Mouse (Mus musculus) gastrocnemius, adult 18-20 months (tissue): ENCODE results near the gene Cend1. TPM values are rescaled to one million over a fixed set of nuclear protein-coding genes. Genes with fewer than 3 reads are reported as not detected.

Experiments used
- DNase-seq: peaks from one replicate; pipeline ENCODE4 v3.0.0; 2021; ENCODE audit warnings: low spot score
- long read RNA-seq, 2 experiments: library from polyadenylated mRNA; stranded (forward); transcript quantifications; one replicate each; pipeline ENCODE4 v2.0.0; 2021
- total RNA-seq, 2 experiments: library from RNA; stranded (reverse); gene quantifications; 2 replicates each; pipeline ENCODE4 v1.2.3; 2021

Cend1 gene
- total RNA-seq, result under 1 TPM; 0.39 to 0.47 TPM
- long read RNA-seq, experiment 1, result 0 reads
- long read RNA-seq, experiment 2, result 0 reads

DNA sequence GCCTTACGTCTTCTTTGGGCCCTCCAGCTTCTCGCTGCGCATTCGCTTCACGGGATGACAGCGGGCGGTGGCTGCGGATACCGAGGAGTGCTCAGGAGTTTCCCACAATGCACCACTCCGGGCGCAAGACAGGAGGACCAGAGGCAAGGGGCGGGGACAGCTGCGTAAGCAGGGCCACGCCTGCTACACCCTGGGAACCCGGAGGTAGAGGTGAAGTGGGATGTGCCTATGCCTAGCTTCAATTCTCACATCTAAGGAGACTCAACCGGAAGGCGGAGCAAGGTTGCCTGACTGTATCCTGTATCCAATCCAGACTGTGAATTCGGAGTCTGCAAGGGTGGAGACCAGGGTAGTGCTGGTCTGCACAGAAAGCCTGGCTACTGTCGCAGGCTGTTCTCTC, at the start of gene Cend1:
Cend1 (minus strand) TSS at position 182 of the 400 bp plus-strand sequence.
- no peak for DNase-seq

DNA sequence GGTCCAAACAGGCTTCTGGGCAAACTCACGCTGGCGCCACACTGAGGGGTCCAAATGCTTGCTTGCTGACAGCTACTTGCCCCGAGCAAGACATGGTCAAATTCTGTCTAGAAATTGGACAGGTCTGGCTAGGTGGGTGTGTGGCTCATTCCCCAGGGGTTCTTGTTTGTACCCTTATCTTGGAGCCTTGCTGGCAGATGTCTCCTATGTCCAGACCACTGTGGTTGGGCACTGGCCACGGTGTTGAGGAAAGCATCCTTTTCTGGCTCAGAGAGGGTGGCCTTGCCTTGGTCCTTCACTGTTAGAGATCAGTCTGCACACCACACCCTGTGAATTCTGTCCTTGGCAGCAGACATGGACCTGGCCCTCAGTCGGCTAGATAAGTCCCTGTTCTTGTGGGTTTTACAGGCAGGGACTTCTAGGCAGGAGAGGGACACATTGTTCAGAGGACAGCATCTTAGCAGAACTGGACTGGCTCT, 49.0 kb upstream of the Cend1 start:
- DNase-seq, result peak; percentile 28

DNA sequence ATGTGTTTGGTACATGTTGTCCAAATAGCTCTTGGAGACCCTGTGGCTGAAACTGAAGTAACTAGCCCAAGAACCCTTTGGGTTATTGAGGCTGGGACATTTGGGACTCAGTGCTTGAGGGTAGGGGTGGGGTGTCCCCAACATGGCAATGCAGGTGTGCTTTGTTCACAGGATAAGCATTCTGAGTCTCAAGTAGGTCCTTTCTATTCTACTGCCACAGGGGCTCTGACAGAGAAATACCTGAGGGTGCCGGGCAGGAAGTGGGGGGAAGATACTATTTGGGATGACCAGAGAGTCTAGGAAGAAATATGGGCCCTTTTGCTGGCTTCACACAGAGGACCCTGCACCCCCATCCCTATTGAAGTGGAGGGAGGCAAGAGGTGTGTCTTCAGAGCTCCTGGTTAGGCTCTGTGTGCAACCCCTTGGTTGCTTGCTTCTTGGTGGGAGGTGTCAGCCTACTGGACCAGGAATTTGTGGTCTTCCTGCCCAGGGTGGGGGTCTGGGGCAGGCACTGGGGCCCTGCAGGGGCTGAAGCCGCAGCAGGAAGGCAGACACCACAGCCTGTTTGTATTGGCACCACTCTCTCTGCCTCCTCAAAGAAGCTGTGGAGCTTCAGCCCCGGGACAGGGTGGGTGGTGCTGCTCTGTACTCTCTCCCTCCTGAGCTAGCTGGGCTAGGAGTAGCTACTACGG, 48.4 kb upstream of the Cend1 start:
- DNase-seq, result no peak

DNA sequence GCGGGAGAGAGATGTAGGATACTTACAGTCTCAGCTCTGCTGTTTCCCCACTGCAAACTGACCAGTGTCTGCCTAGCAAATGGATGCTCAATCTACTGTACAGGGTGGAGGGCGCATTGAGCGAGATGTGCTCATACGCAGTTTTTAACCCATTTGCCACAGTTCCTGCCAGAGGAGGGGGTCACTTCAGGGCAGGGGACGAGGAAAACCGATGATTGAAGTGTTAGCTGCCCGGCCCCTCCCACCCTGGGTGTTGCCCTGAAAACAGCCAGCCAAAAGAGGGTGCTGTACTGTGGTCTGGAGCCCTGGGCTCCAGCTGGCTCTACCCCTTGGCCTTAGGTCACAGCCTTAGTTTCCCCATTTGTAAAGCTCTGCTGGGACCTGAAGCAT, 47.7 kb upstream of the Cend1 start:
- no peak for DNase-seq

DNA sequence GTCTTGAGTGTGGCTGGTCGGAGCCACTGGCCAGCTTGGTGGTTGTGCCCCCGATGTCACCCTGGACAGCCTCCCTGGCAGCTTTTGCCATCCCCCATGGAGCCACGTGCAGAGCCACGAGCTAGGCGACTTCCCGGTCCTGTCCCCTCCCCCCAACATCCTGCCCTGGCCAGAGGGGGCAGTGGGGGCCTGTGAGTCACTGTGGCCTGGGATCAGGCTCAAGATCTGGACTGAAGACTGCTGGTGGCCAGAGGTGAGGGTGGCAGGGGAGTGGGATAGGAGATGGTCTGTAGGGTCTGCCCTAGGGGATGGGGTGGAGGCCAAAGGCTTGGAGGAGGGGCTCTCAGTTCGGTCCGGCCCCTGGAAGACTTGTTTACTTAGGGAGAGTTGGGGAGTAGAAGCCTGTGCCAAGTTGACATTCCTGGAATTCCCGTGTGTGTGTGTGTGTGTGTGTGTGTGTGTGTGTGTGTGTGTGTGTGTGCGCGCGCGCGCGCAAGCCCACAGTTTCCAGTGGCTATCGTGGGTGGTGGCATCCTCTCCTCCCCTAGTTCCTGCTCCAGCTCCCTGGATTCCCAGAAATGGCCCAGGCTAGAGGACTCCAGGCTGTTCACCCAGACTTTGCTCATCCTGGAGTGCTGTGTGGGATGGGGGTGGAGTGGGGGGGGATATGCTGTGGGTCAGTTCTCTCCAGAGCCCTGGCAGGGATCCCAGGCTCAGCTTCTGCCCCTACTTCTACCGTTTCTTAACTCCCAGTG, 47.1 kb upstream of the Cend1 start:
- peak; percentile 82 for DNase-seq

DNA sequence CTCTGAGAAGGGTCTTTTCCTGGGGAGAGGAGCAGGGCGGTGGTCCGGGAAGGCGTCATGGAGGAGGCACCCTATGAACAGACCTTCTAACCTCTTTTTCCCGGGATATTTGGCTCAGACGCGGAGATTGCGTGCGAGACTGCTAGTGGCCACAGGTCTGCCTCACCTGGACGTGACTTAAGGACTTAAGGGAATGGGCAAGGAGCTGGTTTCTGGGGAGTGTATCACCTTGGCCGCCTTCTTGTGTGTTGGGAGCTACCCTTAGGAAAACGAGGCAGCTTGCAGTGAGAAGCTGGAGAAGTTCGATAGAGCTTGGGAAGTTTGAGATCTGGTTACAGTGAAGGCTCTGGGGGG, 46.5 kb upstream of the Cend1 start:
- no peak for DNase-seq

DNA sequence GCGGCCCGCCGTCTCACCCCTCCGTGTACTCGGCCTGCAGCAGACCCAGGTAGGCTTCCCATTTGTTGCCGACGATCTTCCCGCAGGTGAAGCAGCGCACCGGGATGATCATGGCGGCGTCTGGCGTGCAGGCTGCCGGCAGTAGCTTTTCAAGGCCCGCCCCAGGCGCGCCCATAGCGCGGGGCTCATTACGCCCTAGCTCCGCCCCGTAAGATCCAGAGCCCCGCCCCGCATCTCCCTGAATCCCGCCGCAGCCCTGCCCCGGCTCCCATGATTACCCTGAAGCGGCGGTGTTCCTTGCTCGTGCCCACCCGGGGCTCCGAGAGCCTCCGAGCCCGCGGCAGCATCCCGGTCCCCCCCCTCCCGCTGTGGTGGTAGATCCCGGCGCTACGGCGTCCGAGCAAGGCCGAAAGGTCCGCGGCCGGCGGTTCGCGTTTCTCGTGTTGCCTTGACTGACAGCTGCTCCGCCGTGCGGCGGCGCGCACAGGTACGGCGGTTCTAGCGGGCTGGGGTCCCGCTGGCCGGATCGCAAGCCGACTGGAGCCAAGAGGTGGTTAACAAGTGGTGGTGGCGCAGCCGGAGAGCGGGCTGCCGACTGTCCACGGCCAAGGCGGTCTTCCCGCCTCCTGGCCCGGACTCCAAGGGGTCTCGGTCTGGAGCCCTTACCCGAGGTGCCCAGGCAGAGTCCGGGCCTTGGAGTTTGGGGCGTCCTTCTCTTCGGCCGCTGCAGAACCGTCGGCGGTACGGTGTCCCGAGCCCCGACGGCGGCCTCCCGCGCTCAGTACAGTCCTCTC, 45.9 kb upstream of the Cend1 start, which contains the start of the genes Polr2l and Tspan4:
Polr2l (minus strand) TSS at position 122 of the 794 bp plus-strand sequence.
Tspan4 (plus strand) TSS at position 230 of the 794 bp plus-strand sequence.
- DNase-seq, result peak; percentile 84

DNA sequence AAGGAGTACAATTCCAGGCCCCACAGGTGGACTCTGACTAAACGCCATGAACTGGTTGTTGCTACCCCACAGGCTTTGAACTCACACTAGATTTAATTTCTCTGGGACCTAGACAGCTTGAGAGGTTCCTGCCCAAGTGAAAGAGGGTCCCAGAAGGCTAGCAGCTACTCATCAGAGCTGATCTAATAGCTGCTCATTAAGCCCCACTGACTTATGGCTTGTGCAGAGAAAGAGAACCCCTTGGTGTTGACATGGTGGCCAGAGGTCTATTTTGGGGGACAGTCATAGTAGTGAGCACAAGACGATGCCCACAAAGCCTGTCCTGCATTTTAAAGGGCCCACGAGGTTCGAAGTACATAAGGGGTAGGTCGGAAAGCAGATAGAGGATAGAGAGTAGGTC, 44.9 kb upstream of the Cend1 start:
- no peak for DNase-seq

DNA sequence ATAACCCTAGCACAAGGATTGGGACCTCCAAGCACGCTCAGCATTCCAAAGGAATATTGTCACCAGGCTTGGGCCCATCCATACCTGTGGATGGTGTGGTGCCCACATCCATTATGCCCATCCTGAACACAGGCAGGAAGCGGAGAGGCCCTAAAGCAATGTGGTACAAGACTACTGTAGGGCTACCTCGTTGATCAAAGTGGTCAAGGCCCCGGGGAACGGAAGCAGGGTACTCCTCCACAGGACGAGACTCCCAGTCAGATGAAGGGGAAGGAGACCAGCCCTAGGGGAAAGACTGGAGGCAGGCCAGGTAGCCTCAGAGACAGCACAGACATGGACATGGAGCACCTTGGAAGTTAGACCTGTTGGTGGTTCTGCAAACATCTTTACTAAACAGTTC, 43.5 kb upstream of the Cend1 start:
- DNase-seq, result no peak

DNA sequence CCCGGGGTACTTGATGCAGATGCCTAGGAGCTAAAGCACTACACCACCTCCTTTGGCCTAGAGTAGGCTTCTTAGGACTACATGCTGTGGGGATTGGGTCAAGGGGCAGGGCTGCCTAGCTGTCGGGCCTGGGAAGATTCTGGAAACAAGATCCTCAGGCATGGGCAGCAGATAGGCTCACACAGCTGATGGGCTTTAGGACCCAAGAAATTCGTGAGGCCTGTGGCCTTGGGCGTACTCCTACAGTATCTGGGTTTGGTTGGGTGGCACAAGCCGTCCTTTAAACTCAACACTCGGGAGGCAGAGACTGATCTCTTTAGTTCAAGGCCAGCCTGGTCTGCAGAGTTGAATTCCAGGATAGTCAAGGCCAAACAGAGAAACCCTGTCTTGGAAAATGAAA, 42.9 kb upstream of the Cend1 start:
- DNase-seq, result no peak

DNA sequence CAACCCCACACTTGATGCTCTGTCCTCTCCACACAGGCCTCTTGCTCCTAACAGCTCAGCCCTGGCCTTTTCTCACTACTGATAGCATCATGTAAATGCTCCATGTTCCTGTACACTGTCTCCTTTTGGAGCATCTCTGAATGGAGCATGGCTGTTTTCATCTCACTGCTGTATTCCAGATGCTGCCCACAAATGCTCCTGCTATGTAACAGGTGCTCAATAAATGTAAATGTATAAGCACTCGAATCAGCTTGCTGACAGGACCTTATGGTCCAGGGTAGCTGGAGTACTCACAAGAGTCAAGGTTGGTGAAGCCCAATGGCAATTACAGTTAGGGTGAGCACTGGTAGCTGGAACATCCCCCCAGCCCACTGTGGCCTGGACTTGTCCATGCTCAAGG, 41.9 kb upstream of the Cend1 start:
- no peak for DNase-seq

DNA sequence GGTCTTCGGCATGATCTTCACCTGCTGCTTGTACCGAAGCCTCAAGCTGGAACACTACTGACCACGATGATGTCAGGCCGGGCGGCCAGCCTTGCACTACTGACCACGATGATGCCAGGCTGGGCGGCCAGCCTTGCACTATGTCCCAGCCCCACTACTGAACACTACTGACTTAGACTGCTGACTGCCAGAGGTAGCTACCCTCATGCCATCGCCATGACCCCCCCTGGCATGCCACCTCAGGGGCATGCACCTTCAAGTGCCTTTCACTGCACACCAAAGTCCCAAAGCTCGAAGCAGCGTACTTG, 41.3 kb upstream of the Cend1 start:
- DNase-seq, result no peak

DNA sequence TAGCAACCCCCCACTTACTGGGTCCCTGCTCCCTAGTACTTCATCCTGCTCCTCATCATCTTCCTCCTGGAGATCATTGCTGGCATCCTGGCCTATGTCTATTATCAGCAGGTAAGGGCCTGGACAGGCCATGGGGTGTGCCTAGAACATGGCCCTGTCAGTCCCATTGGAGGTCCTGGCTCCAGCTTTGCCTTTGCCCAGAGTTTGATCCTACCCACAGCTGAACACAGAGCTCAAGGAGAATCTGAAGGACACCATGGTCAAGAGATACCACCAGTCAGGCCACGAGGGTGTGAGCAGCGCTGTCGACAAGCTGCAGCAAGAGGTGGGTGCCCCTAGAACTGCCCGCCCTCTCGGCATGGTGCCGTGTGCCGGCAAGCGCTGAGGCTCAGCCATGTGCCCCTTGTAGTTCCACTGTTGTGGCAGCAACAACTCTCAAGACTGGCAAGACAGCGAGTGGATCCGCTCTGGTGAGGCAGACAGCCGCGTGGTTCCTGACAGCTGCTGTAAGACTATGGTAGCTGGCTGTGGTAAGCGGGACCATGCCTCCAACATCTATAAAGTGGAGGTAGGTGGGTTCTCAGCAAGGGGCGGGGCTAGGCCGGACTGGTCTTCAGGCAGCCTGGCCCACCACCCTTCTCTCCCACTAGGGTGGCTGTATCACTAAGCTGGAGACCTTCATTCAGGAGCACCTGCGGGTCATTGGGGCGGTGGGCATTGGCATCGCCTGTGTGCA, 40.8 kb upstream of the Cend1 start:
- no peak for DNase-seq

DNA sequence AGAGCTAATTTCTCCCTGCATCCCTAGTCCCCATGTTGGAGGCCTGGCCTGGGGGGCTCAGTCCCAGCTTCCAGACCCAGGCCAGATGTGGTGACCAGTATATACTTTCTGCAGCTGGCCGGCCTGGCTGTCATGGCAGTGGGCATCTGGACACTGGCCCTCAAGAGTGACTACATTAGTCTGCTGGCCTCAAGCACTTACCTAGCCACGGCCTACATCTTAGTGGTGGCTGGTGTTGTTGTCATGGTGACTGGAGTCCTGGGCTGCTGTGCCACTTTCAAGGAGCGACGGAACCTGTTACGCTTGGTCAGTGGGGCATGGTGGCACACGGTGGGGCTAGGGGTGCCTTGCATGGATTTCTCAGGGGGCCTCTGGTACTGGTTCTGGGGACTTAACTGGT, 40.1 kb upstream of the Cend1 start:
- no peak for DNase-seq

DNA sequence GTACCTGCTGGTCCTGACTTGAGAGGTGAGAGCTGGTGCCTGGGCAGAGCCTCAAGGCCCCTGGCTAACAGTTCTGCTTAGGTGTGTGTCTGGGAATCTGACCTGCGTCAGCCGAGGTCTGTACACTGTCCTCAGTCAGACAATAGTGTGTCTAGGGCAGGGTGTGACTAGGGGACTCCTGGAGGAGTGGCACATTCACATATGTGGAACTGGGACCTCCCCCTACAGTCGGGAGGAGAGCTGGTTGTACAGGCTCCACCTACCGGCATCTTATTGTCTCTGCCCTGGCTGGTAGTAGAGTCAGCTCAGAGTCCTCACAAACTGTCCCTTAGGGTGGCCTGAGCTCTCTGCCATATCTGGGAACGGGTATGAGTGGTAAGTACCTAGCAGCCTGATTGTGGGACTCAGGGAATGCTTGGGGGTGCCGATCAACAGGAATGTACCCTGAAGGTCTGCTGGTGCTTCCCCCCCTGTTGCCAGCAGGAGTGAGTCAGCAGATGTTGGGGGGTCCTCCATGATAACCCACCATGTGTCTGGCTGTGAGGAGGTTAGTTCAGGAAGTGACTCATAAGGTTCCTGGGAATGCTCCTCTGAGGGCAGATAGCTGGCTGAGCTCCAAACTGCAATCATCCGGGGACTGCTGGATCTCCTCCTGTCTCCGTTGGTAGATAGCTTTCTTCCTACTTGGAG, 39.4 kb upstream of the Cend1 start:
- peak; percentile 67 for DNase-seq

DNA sequence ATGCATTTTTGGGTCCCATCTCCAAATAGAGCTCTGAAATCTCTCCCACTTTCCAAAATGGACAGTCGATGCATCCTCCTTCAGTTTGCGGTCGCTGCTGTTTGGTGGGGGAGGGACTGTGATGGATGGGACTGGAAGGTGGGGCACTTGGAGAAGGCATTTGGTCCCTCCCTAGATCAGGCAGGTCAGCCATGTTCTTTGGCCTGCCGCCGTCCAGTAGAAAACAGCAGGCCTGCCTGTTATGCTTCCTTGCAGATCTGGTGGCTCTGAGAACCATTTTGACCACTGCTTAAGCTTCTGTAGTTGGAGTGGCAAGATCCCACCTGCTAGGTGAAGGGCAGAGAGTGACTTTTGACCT, 38.9 kb upstream of the Cend1 start:
- DNase-seq, result no peak

DNA sequence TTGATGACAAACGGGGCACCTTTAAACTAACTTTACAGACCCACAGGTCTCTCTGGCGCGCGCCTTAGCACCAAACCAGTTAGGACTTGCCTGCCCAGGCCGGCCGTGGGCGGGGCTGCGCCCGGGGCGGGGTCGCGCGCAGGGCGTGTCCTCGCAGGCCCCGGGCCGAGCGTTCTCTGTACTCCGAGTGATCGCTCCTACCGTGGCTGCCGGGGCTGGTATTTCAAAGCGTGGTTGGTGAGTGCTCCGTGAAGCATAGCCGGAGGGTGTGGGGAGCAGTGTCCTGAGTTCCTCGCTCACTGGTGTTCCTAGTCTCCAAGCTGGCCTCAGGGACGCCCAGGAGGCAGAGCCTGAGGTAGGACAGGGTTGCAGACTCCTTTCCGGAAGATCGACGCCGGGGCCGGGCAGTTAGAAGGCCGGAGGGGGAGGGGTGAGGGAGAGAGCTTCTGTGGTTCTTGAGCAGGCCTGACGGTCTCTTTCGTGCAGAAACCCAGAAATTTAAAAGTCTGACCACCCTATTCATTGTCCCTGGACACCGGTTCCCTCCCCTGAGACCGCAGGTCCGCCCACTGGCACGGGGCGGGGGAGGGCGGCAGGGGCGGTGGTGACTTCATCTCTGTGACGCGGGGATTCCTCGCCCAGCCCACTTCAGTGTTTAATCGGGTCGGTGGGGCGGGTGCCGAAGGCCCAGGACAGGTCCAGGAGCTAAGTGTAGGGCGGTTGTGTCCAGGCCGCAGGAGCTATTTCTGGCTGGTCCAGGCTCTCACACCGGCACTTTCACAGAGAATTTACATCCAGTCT, 38.1 kb upstream of the Cend1 start, which contains the start of gene Cd151:
Cd151 (plus strand) TSS at position 163 of the 801 bp plus-strand sequence.
- peak; percentile 88 for DNase-seq

DNA sequence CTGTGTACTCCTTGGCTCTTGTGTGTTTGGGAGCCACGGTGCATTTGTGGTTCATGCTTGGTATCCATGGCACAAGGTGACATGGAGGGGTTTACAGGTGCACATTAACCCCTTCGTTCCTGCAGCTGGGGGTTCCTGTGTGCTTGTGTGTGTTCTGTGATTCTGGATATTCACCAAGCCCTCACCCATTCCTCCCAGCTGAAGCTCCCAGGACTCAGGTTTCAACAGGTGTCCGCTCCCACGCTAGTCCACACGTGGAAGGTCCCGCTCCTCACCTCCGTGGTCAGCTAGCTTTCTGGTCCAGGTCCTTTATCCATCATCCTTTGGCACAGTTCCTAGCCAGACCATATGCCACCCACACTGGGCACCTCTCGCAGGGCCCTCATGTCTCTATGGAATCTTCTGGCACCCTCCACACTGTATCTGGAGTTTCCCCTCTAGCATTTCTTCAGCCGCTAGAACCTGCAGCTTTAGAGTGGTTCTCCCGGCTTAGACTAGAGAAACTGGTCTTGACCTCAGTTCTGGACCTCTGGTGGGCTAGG, 37.4 kb upstream of the Cend1 start:
- no peak for DNase-seq

DNA sequence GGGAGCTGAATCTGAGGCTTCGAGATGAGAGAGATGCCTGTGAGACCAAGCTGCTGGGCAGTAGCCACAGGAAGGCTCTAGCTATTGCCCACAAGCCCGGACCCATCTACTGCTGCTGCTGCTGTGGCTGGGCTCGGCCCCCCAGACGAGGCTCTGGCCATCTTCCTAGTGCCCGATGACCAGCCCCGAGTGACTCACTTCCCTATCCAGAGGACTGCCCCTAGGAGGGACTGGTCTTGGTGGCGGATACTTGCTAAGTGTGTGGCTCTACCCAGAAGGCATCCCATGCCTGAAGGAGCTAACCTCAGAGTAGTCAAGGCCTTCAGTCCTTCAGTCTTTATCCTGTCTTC, 36.7 kb upstream of the Cend1 start:
- peak; percentile 32 for DNase-seq
